Mouse (Mus musculus): ENCODE data around the gene Ric1.

GRCm38 (mm10) chr19:29550618-29551017 is 28.5 kb downstream of the Ric1 start:
- TF ChIP-seq POLR2A (IDR thresholded peaks at IDR 0.05; ENCODE audit: control insufficient read depth, low read depth, low read length) (no peak), CTCF (IDR thresholded peaks at IDR 0.05; ENCODE audit: control insufficient read depth, insufficient read depth, insufficient replicate concordance, low read depth, low read length) (no peak)

All from testis, adult 2 months (tissue).